Mouse (Mus musculus) hindbrain, postnatal 0 days (tissue): ENCODE measurements at regions not wholly inside any gene's neighbourhood (a gene's known extent, or its start where the extent isn't known, plus 50 kb on each side); places are given as distances from the start of the nearest gene placed in this dataset.

ENCODE experiments used
- ATAC-seq: fragments of 200-750 bp; cut with Nextera tagmentation; 2 replicates; pipeline ENCODE4 v1.8.0; 2017; ENCODE audit warnings: mild to moderate bottlenecking, moderate TSS enrichment, moderate library complexity
- DNase-seq: peaks from one replicate; pipeline ENCODE4 v3.0.0-alpha.2; 2015; ENCODE audit warnings: low spot score
- H3K27ac ChIP-seq: fragments of 300-500 bp; sonication (generic); 2 replicates; pipeline ENCODE4 v1.5.1; 2014; ENCODE audit warnings: mild to moderate bottlenecking
- H3K27me3 ChIP-seq: fragments of 300-500 bp; sonication (generic); 2 replicates; pipeline ENCODE4 v1.6.1; 2014; ENCODE audit warnings: low read length, mixed read lengths; ENCODE audit not compliant: insufficient read depth
- H3K36me3 ChIP-seq: fragments of 300-500 bp; sonication (generic); 2 replicates; pipeline ENCODE4 v1.6.1; 2014; ENCODE audit warnings: low read length, mixed read lengths; ENCODE audit not compliant: insufficient read depth
- H3K4me1 ChIP-seq: fragments of 300-500 bp; sonication (generic); 2 replicates; pipeline ENCODE4 v1.6.1; 2014; ENCODE audit warnings: antibody characterized with exemption, low read length, mixed read lengths; ENCODE audit not compliant: insufficient read depth
- H3K4me2 ChIP-seq: fragments of 300-500 bp; sonication (generic); 2 replicates; pipeline ENCODE4 v1.6.1; 2014; ENCODE audit warnings: low read depth, mild to moderate bottlenecking, low read length, moderate library complexity, mixed read lengths
- H3K4me3 ChIP-seq: fragments of 300-500 bp; sonication (generic); 2 replicates; pipeline ENCODE4 v1.5.1; 2014; ENCODE audit warnings: low read length
- H3K9ac ChIP-seq: fragments of 300-500 bp; sonication (generic); replicated peaks from 2 replicates; pipeline ENCODE4 v1.6.1; 2014; ENCODE audit warnings: mild to moderate bottlenecking, low read length, moderate library complexity, mixed read lengths
- H3K9me3 ChIP-seq: fragments of 300-500 bp; sonication (generic); 2 replicates; pipeline ENCODE4 v1.6.1; 2016; ENCODE audit warnings: low read length, mixed read lengths
- CTCF ChIP-seq: IDR thresholded peaks from 2 replicates; pipeline ENCODE4 v1.5.1; 2016; ENCODE audit warnings: antibody characterized with exemption, control low read depth, low read depth
- WGBS: fragments of 180-500 bp; shearing (Covaris S2); extraction: QIAGEN DNeasy Blood & Tissue Kit; methylation state at CpG from one replicate; pipeline ENCODE4 v1.1.7; 2014; 5-methylcytosine and 5-hydroxymethylcytosine counted together

DNA sequence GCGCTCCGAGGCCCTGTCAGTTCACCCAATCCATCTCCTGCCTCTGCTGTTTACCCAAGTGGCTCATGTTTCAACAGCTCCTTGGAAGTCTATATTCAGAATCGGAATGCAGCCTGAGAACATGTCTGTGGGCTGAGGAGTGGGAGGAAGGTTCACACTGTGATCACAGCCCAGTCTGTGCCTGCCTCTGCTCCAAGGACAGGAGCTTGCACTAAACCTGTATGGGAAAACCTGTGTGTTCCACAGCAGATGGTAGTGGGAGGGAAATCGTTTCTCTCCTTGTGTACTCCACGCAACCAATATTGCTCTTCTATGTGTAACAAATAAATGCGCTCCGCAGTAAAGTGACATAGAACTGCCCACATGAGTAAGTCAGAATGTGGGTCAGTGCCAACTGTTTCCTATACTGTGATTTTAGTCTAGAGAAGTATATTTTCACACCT is 514.0 kb upstream of the Epha7 start:
- whole genome bisulfite sequencing: 65% methylated on average over 7 of the region's 7 CpGs
- DNase-seq (peak; percentile 6), ATAC-seq (no peak)
- no peak for TF ChIP-seq CTCF
- H3K4me2 ChIP-seq: no peak overlapping the region
- no peaks in the 10 kb centered on the region for H3K27me3 ChIP-seq
- H3K4me3 ChIP-seq: no peak overlapping the region
- no peak overlapping the region for H3K9ac ChIP-seq
- H3K36me3 ChIP-seq: no peaks in the 10 kb centered on the region
- no peak overlapping the region for H3K27ac ChIP-seq
- no peaks in the 10 kb centered on the region for H3K9me3 ChIP-seq
- no peaks in the 10 kb centered on the region for H3K4me1 ChIP-seq

DNA sequence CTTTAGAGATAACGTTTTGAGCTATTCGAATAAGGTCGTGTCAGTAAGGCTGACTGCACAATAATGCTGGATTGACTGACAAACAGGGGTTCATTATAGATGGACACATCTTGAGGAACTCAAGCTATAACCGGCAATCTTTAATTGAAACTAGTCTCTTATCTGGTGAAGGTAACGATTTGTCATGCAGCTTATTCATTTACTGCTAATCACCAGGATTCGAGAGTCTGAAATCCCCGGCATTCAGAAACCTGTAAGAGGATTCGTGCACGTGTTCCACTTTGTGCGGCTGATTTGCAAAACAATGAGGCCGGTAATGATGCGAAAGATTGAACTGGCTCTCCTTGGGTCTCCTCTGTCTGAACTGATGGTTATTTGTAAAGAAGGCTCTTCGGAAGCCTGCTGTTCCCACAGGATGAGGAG is 512.9 kb upstream of the Epha7 start:
- no peak overlapping the region for H3K27ac ChIP-seq
- no peak for TF ChIP-seq CTCF
- H3K27me3 ChIP-seq: no peaks in the 10 kb centered on the region
- H3K9ac ChIP-seq: no peak overlapping the region
- 7% methylated on average over 13 of the region's 13 CpGs for WGBS
- no peaks in the 10 kb centered on the region for H3K4me1 ChIP-seq
- H3K4me3 ChIP-seq: peak overlapping the region; percentile 21; the same call in 1 of the 2 replicates
- H3K36me3 ChIP-seq: no peaks in the 10 kb centered on the region
- DNase-seq (peak; percentile 48), ATAC-seq (peak; percentile 51)
- no peaks in the 10 kb centered on the region for H3K9me3 ChIP-seq
- peak overlapping the region; percentile 41 for H3K4me2 ChIP-seq

DNA sequence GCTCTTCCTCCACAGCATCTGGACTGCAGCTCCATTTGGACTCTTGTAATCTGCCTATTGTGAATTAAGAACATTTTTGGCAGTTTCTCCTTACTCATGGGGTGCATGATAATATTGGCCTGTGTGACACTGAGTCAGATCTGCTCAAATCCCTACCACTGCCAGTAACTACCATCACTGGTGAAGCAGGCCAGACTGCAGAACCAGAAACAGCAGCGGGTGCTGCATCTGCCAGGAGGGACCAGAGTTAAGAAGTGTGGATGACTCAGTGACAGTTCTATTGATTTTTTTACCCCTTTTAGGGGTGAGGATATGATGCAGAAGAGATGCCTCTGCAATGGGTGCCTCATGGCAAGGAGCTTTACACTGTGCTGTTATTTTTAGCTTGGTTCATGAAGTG is 511.2 kb upstream of the Epha7 start:
- ATAC-seq (no peak), DNase-seq (no peak)
- Histone ChIP-seq H3K36me3 (no peaks in the 10 kb centered on the region), H3K4me2 (no peak overlapping the region), H3K27ac (no peak overlapping the region), H3K9me3 (no peaks in the 10 kb centered on the region), H3K9ac (no peak overlapping the region), H3K4me3 (no peak overlapping the region), H3K4me1 (no peaks in the 10 kb centered on the region), H3K27me3 (no peaks in the 10 kb centered on the region)
- 50% methylated on average over 1 of the region's 1 CpGs for WGBS
- TF ChIP-seq CTCF: no peak

DNA sequence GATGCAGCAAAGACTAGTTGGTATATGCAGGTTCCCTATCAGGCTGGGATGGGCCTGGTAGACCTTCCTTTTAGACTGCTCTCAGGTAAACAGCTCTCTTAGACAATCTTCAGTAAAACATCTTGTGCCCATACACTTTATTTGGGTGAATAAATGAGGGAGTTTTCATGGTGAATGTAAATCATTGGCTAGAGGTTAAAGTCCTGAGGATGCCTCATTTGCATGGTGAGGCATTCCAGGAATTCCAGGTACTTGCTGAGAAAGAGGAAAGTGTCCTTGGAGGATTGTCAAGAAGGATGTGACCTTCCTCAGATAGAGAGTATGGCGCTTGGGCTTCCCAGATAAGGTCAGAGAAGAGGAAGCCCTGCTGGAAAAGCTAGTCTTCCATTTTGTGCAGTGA is 481.9 kb upstream of the Epha7 start:
- H3K9ac ChIP-seq: no peak overlapping the region
- H3K27me3 ChIP-seq: no peaks in the 10 kb centered on the region
- no peak for TF ChIP-seq CTCF
- DNase-seq: no peak
- WGBS: 95% methylated on average over 1 of the region's 1 CpGs
- H3K9me3 ChIP-seq: no peaks in the 10 kb centered on the region
- no peak overlapping the region for H3K27ac ChIP-seq
- ATAC-seq: no peak
- no peak overlapping the region for H3K4me2 ChIP-seq
- no peaks in the 10 kb centered on the region for H3K4me1 ChIP-seq
- no peak overlapping the region for H3K4me3 ChIP-seq
- no peaks in the 10 kb centered on the region for H3K36me3 ChIP-seq

DNA sequence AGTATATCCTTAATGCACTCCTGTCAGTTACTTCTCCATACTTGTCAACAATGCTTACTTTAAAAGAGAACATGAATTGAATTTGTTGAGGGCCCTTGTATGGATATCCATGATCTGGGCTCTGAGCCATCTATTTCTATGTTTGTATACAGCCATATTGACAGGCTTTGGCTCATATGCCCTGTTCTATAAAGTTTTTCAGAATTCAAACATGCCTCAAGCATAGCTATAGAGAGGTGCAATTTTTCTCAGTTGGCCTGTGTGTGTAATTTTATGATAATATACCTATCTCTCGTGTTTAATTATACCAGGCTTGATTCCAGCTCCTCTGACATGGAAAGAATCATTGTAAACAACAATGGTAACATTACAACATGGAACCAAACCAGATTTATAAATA is 448.4 kb upstream of the Epha7 start:
- Histone ChIP-seq H3K9me3 (no peaks in the 10 kb centered on the region), H3K9ac (no peak overlapping the region), H3K4me1 (no peaks in the 10 kb centered on the region), H3K4me2 (no peak overlapping the region), H3K27me3 (no peaks in the 10 kb centered on the region), H3K4me3 (no peak overlapping the region), H3K27ac (no peak overlapping the region), H3K36me3 (no peaks in the 10 kb centered on the region)
- no peak for ATAC-seq
- WGBS: 60% methylated on average over 1 of the region's 1 CpGs
- no peak for TF ChIP-seq CTCF
- DNase-seq: no peak

DNA sequence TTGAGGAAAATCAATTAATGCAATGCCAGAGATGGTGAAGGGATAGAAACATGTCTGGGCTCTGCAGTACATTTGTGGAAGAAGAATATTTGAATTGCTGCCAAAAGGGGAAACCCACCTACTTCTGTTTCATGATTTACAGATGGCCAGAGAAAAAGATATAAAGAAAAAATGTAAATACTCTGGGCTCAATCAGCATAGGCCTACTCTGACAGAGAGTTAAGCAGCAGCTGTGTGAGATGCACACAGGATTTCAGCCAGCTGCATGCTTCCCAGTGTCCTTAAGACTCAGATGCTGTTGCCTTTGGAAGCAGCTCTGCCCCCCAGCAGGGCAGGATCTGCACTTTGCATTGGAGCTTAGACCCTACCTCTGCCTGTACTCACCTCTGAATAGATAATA is 435.8 kb upstream of the Epha7 start:
- peak; percentile 17 for DNase-seq

DNA sequence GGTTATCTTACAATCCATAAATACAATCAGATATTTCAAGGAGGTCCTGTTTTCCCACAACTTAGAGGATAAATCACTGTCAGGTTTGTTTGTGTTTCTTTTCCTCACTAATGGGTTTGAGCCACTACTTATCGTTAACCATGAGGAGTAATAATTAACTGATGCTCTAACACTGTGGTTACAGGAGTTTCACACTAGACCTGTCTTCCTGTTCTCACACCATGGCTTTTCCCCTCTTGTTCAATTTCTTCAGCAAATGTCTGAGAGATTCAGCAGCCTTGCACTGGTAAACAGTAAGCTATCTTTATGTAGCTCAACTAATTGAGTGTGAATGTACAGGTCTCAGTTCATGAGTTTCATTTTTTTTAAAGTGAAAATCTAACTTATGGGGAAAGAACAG is 434.3 kb upstream of the Epha7 start:
- no peak for TF ChIP-seq CTCF
- no peak overlapping the region for H3K4me2 ChIP-seq
- DNase-seq (no peak), ATAC-seq (no peak)
- no peak overlapping the region for H3K4me3 ChIP-seq
- no peaks in the 10 kb centered on the region for H3K27me3 ChIP-seq
- no peak overlapping the region for H3K27ac ChIP-seq
- WGBS: 66% methylated on average over 1 of the region's 1 CpGs
- no peak overlapping the region for H3K9ac ChIP-seq
- H3K36me3 ChIP-seq: no peaks in the 10 kb centered on the region
- no peaks in the 10 kb centered on the region for H3K4me1 ChIP-seq
- H3K9me3 ChIP-seq: no peaks in the 10 kb centered on the region

More for the DNA sequence above, 435.8 kb upstream of the Epha7 start:
- Histone ChIP-seq H3K27me3 (no peaks in the 10 kb centered on the region), H3K36me3 (no peaks in the 10 kb centered on the region), H3K27ac (no peak overlapping the region), H3K4me2 (no peak overlapping the region), H3K9ac (no peak overlapping the region), H3K4me1 (no peaks in the 10 kb centered on the region), H3K9me3 (no peaks in the 10 kb centered on the region), H3K4me3 (no peak overlapping the region)
- no peak for ATAC-seq
- TF ChIP-seq CTCF: no peak
